Mouse (Mus musculus) heart, adult 8-10 months (tissue): ENCODE data around the gene Snph. TPM values are rescaled to one million over a fixed set of nuclear protein-coding genes. Genes with fewer than 3 reads are reported as not detected.

Experiments used
- DNase-seq: peaks from one replicate; pipeline ENCODE4 v3.0.0; 2022; ENCODE audit warnings: low spot score
- total RNA-seq, 4 experiments: library from RNA; stranded (reverse); gene quantifications; 2 replicates each; pipeline ENCODE4 v1.2.4; 2022

The Snph gene
- total RNA-seq, 4 experiments from 2014 or later, result 4.1 to 6.1 (median 4.5) TPM

GRCm38 (mm10) chr2:151543063-151543895, 89.1 kb downstream of the Snph start:
- DNase-seq, result peak; percentile 65

- peak; percentile 97 for DNase-seq
Measured at GRCm38 (mm10) chr2:151542323-151543062, 89.9 kb downstream of the Snph start, which contains the start of gene Fkbp1a. Fkbp1a (plus strand) TSS chr2:151542483.

Other genes starting within 250 kb of the Snph start
- gene 4921509C19Rik, start 156.4 kb downstream of the Snph start, total RNA-seq, result not detected
- 10 to 100 TPM; 77.5 to 88.9 (median 82.6) TPM for gene Nsfl1c, start 138.4 kb downstream of the Snph start, total RNA-seq
- 100 to 1,000 TPM; 185 to 207 (median 192) TPM for gene Fkbp1a, start 90.1 kb downstream of the Snph start, total RNA-seq
- gene Sdcbp2, start 60.0 kb downstream of the Snph start, total RNA-seq, result 1 to 10 TPM; 1.7 to 2.7 (median 2.5) TPM
- not detected for gene Rad21l, start 35.9 kb upstream of the Snph start, total RNA-seq
- gene Tmem74b, start 69.4 kb upstream of the Snph start, total RNA-seq, result 1 to 10 TPM; 5.7 to 8.2 (median 5.9) TPM
- gene Psmf1, start 111.6 kb upstream of the Snph start, total RNA-seq, result 10 to 100 TPM; 22.2 to 28.1 (median 23.1) TPM
- gene Rspo4, start 210.3 kb upstream of the Snph start, total RNA-seq, result not detected